Mouse (Mus musculus) MEL (cell line): ENCODE data around the gene Bach2.

Experiments
- CTCF ChIP-seq, 3 experiments: IDR thresholded peaks in 2 of 3; conservative IDR thresholded peaks in 1 of 3; 2 replicates each; pipeline ENCODE4 v1.5.1; 2011 to 2012; ENCODE audit warnings: low read length in 3 of 3, low read depth in 2 of 3, mild to moderate bottlenecking in 2 of 3, improper control_type of control experiment in 1 of 3, inconsistent platforms in 1 of 3, mixed read lengths in 1 of 3, moderate library complexity in 1 of 3; ENCODE audit not compliant: control insufficient read depth in 1 of 3, insufficient read depth in 1 of 3, poor library complexity in 1 of 3, severe bottlenecking in 1 of 3
- EP300 ChIP-seq, 2 experiments: IDR thresholded peaks; 2 replicates each; pipeline ENCODE4 v1.6.1; 2011; ENCODE audit warnings: improper control_type of control experiment in 2 of 2, low read length in 2 of 2, low read depth in 1 of 2, mild to moderate bottlenecking in 1 of 2
- MXI1 ChIP-seq: IDR thresholded peaks from 2 replicates; pipeline ENCODE4 v1.6.1; 2011; ENCODE audit warnings: mild to moderate bottlenecking, low read depth, low read length, improper control_type of control experiment
- POLR2A ChIP-seq, 2 experiments: IDR thresholded peaks; 2 replicates each; pipeline ENCODE4 v1.6.1; 2011 to 2012; ENCODE audit warnings: low read length in 2 of 2, mild to moderate bottlenecking in 2 of 2, control low read depth in 1 of 2, improper control_type of control experiment in 1 of 2, low read depth in 1 of 2, moderate library complexity in 1 of 2; ENCODE audit not compliant: control insufficient read depth in 1 of 2, insufficient read depth in 1 of 2, poor library complexity in 1 of 2
- UBTF ChIP-seq: IDR thresholded peaks from 2 replicates; pipeline ENCODE4 v1.6.1; 2012; ENCODE audit warnings: low read depth, mild to moderate bottlenecking, inconsistent platforms, low read length, improper control_type of control experiment, moderate library complexity, borderline replicate concordance; ENCODE audit not compliant: insufficient read depth
- USF1 ChIP-seq: IDR thresholded peaks from 2 replicates; pipeline ENCODE4 v1.6.1; 2014; ENCODE audit warnings: low read depth, mild to moderate bottlenecking, inconsistent platforms, low read length, improper control_type of control experiment, moderate library complexity

GRCm38 (mm10) chr4:32340844-32341243, 102.2 kb downstream of the Bach2 start:
- TF ChIP-seq MXI1: no peak
- no peak for TF ChIP-seq EP300 (IDR thresholded peaks at IDR 0.05; ENCODE audit: low read depth in 1 of 2, low read length in 2 of 2)
- no peak for TF ChIP-seq POLR2A (IDR thresholded peaks at IDR 0.05; ENCODE audit: control insufficient read depth in 1 of 2, insufficient read depth in 1 of 2, low read depth in 1 of 2, low read length in 2 of 2, poor library complexity in 1 of 2)
- TF ChIP-seq CTCF (IDR thresholded peaks at IDR 0.05 in 2 of 3, conservative IDR thresholded peaks at IDR 0.05 in 1 of 3; ENCODE audit: control insufficient read depth in 1 of 3, insufficient read depth in 1 of 3, low read depth in 2 of 3, low read length in 3 of 3, poor library complexity in 1 of 3, severe bottlenecking in 1 of 3): no peak
- no peak for TF ChIP-seq UBTF
- no peak for TF ChIP-seq USF1
